16 mouse cellular contexts compared by ENCODE assay signal in genomic region chr3:58990556-58990955, GRCm38 (mm10).
"Had no signal": no experiment of that assay in that cellular context is flagged by ENCODE, and none has a peak within 500 bp of the region (broad histone marks: within the 10 kb centered on the region; RNA-seq: fewer than 3 reads in every experiment).

No protein-coding gene starts in this region.

- H3K27ac ChIP-seq: neural tube, embryonic 13.5 days; neural tube, embryonic 15.5 days; stomach, embryonic 15.5 days; stomach, postnatal 0 days had no signal

- H3K9me3 ChIP-seq: neural tube, embryonic 13.5 days; neural tube, embryonic 15.5 days; stomach, embryonic 15.5 days had no signal

- H3K4me2 ChIP-seq: neural tube, embryonic 13.5 days; neural tube, embryonic 15.5 days; stomach, embryonic 15.5 days had no signal

- H3K4me1 ChIP-seq: neural tube, embryonic 13.5 days; neural tube, embryonic 15.5 days; stomach, embryonic 15.5 days had no signal

- H3K36me3 ChIP-seq: neural tube, embryonic 13.5 days; neural tube, embryonic 15.5 days; stomach, embryonic 15.5 days had no signal

- DNase-seq: retina, postnatal 1 day; right cerebral cortex, adult 18-20 months; right cerebral cortex, postnatal 14 days; right cerebral cortex, postnatal 25 days; right cerebral cortex, postnatal 4 days; spleen, adult 18-20 months; thymus, adult 18-20 months; thymus, adult 2 months; thymus, postnatal 14 days; thymus, postnatal 25 days; thymus, postnatal 36 days; thymus, postnatal 4 days had no signal

- H3K4me3 ChIP-seq: neural tube, embryonic 13.5 days; neural tube, embryonic 15.5 days; stomach, embryonic 15.5 days had no signal

- H3K27me3 ChIP-seq: neural tube, embryonic 13.5 days; stomach, embryonic 15.5 days had no signal

- H3K9ac ChIP-seq: neural tube, embryonic 13.5 days; neural tube, embryonic 15.5 days; stomach, embryonic 15.5 days had no signal
